ENCODE assay signal across 8 mouse cellular contexts in genomic region chr13:93143819-93144283, GRCm38 (mm10). TPM values are rescaled to one million over a fixed set of nuclear protein-coding genes. Genes with fewer than 3 reads are reported as not detected.
DNase-seq lines count a peak whose midpoint lies in the region; ATAC-seq lines count a peak whose summit lies in the region.

No protein-coding gene starts in this region.

- H3K36me3 ChIP-seq in embryonic facial prominence, embryonic 14.5 days (ENCODE audit: control insufficient read depth, insufficient read depth, low read length): peaks cover 10% of the 10 kb centered on the region; the same call in 1 of the 2 replicates
- H3K36me3 ChIP-seq in heart, embryonic 15.5 days: peaks cover 8% of the 10 kb centered on the region; the same call in 1 of the 2 replicates
- no peaks in the 10 kb centered on the region for H3K36me3 ChIP-seq in liver, embryonic 16.5 days (ENCODE audit: control insufficient read depth, insufficient read depth)

- WGBS in embryonic facial prominence, embryonic 14.5 days: 14% methylated on average over 7 of the region's 11 CpGs
- WGBS in heart, embryonic 15.5 days: 15% methylated on average over 11 of the region's 11 CpGs
- 47% methylated on average over 11 of the region's 11 CpGs for WGBS in liver, embryonic 16.5 days (ENCODE audit: insufficient replicate concordance)

- peaks cover 8% of the 10 kb centered on the region for H3K4me1 ChIP-seq in embryonic facial prominence, embryonic 14.5 days (ENCODE audit: control insufficient read depth, insufficient read depth, low read length)
- peaks cover 26% of the 10 kb centered on the region for H3K4me1 ChIP-seq in heart, embryonic 15.5 days (replicated peaks)
- H3K4me1 ChIP-seq in liver, embryonic 16.5 days (ENCODE audit: control insufficient read depth, low read depth, low read length): peaks cover 6% of the 10 kb centered on the region

- H3K4me3 ChIP-seq in embryonic facial prominence, embryonic 14.5 days (ENCODE audit: low read depth, low read length): peak overlapping the region; percentile 50
- H3K4me3 ChIP-seq in heart, embryonic 15.5 days: peak overlapping the region; percentile 70
- H3K4me3 ChIP-seq in liver, embryonic 16.5 days (ENCODE audit: low read depth, low read length): peak overlapping the region; percentile 50

- H3K9ac ChIP-seq in embryonic facial prominence, embryonic 14.5 days (ENCODE audit: low read depth, low read length): peak overlapping the region; percentile 68
- H3K9ac ChIP-seq in heart, embryonic 15.5 days: peak overlapping the region; percentile 75
- peak overlapping the region; percentile 25; the same call in 1 of the 2 replicates for H3K9ac ChIP-seq in liver, embryonic 16.5 days (ENCODE audit: low read depth, low read length)

- DNase-seq in lung, adult 18-20 months: peak; percentile 27 to 34
- no peak for DNase-seq in lung, postnatal 14 days
- peak; percentile 81 for DNase-seq in embryonic facial prominence, embryonic 14.5 days (ENCODE audit: low spot score)
- DNase-seq in frontal cortex, postnatal 14 days (ENCODE audit: low spot score in 2 of 2): no peak
- DNase-seq in frontal cortex, postnatal 36 days (ENCODE audit: low spot score in 2 of 2): no peak
- DNase-seq in urinary bladder, adult 2 months (ENCODE audit: low spot score): no peak

- ATAC-seq in embryonic facial prominence, embryonic 14.5 days (ENCODE audit: low read depth): peak; percentile 13
- ATAC-seq in heart, embryonic 15.5 days (replicated peaks; ENCODE audit: insufficient number of reproducible peaks, insufficient read depth, low FRiP score, low read depth): no peak; the same call in 1 of the 2 replicates
- no peak for ATAC-seq in liver, embryonic 16.5 days (ENCODE audit: low read depth)

- H3K9me3 ChIP-seq in embryonic facial prominence, embryonic 14.5 days (ENCODE audit: control insufficient read depth, low read length): no peaks in the 10 kb centered on the region
- H3K9me3 ChIP-seq in heart, embryonic 15.5 days (replicated peaks): no peaks in the 10 kb centered on the region
- no peaks in the 10 kb centered on the region for H3K9me3 ChIP-seq in liver, embryonic 16.5 days (replicated peaks; ENCODE audit: control insufficient read depth, low read length)

- H3K27ac ChIP-seq in embryonic facial prominence, embryonic 14.5 days (replicated peaks; ENCODE audit: low read depth, low read length): peak overlapping the region; percentile 73
- H3K27ac ChIP-seq in heart, embryonic 15.5 days: peak overlapping the region; percentile 96
- H3K27ac ChIP-seq in liver, embryonic 16.5 days (ENCODE audit: low read length): no peak overlapping the region

- peak overlapping the region; percentile 85 for H3K4me2 ChIP-seq in embryonic facial prominence, embryonic 14.5 days (ENCODE audit: low read depth, low read length)
- H3K4me2 ChIP-seq in heart, embryonic 15.5 days: peak overlapping the region; percentile 85
- peak overlapping the region; percentile 67 for H3K4me2 ChIP-seq in liver, embryonic 16.5 days (ENCODE audit: low read depth, low read length)

- no peaks in the 10 kb centered on the region for H3K27me3 ChIP-seq in embryonic facial prominence, embryonic 14.5 days (replicated peaks; ENCODE audit: control insufficient read depth, insufficient read depth, low read length)
- H3K27me3 ChIP-seq in heart, embryonic 15.5 days: no peaks in the 10 kb centered on the region
- H3K27me3 ChIP-seq in liver, embryonic 16.5 days (ENCODE audit: control insufficient read depth, insufficient read depth, low read depth, low read length): no peaks in the 10 kb centered on the region

RNA-seq across cellular contexts. Expression of gene Cmya5, which starts 0.7 kb away (rescaled TPM):
- 1.8 and 3.5 TPM in 2 replicates for polyA plus RNA-seq in embryonic facial prominence, embryonic 14.5 days (2014; fragmentation: Nextera tagmentation; extraction: Ambion mirVana)
- 5.6 and 5.7 TPM in 2 replicates for polyA plus RNA-seq in heart, embryonic 15.5 days (2015; fragmentation: Nextera tagmentation; extraction: Ambion mirVana)
- polyA plus RNA-seq in liver, embryonic 16.5 days (2015; fragmentation: Nextera tagmentation; extraction: Ambion mirVana): 0.06 and 0.15 TPM in 2 replicates
- polyA plus RNA-seq in urinary bladder, adult 2 months (2012; rRNA removed): 0.76 and 1.3 TPM in 2 replicates

RNA-seq across cellular contexts. Expression of gene Tent2, which starts 48.3 kb away (rescaled TPM):
- polyA plus RNA-seq in embryonic facial prominence, embryonic 14.5 days (2014; fragmentation: Nextera tagmentation; extraction: Ambion mirVana): 70.8 and 79.5 TPM in 2 replicates
- polyA plus RNA-seq in heart, embryonic 15.5 days (2015; fragmentation: Nextera tagmentation; extraction: Ambion mirVana): 32.2 and 39.0 TPM in 2 replicates
- polyA plus RNA-seq in liver, embryonic 16.5 days (2015; fragmentation: Nextera tagmentation; extraction: Ambion mirVana): 30.3 and 30.8 TPM in 2 replicates
- polyA plus RNA-seq in urinary bladder, adult 2 months (2012; rRNA removed): 32.3 and 39.4 TPM in 2 replicates

Comparison
In these comparisons a context has a peak if more than half of its experiments do, and no peak if none do; other contexts are left out.
1. DNase-seq: peak in lung, adult 18-20 months (2 of 2) and embryonic facial prominence, embryonic 14.5 days (single experiment); none in lung, postnatal 14 days (single experiment), frontal cortex, postnatal 14 days (0 of 2), frontal cortex, postnatal 36 days (0 of 2) and urinary bladder, adult 2 months (single experiment).
2. H3K9ac ChIP-seq: peak in every context shown above with its lines; median percentile 75 in heart, embryonic 15.5 days; 68 in embryonic facial prominence, embryonic 14.5 days; 25 in liver, embryonic 16.5 days.
3. Peak in every context shown above with its lines, with median percentiles within 50 percentile points of each other: H3K4me2 ChIP-seq and H3K4me3 ChIP-seq.